Mouse (Mus musculus): ENCODE data around the gene Mfsd4a.
A peak's percentile ranks its signal among the peaks of the same experiment; 100 is the strongest.

The Mfsd4a gene

DNA sequence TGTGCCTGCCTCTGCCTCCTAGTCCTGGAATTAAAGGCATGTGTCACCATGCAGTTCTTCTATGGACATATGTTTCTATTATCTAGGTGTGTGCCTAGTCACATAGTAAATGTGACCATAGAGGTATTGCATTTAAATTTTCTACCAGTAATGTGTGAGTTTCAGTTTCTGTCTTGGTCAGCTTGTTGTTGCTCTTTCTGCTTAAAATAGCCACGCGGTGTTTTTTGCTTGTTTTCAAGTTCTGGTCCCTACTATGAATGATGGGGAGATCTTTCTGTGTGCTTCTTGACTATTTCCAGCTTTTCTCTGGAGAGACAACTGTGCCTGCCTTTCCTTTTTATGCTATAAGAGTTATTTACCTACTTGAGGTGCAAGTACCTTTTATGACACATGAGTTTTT, 56.1 kb downstream of the Mfsd4a start:
- DNase-seq: no peak

DNA sequence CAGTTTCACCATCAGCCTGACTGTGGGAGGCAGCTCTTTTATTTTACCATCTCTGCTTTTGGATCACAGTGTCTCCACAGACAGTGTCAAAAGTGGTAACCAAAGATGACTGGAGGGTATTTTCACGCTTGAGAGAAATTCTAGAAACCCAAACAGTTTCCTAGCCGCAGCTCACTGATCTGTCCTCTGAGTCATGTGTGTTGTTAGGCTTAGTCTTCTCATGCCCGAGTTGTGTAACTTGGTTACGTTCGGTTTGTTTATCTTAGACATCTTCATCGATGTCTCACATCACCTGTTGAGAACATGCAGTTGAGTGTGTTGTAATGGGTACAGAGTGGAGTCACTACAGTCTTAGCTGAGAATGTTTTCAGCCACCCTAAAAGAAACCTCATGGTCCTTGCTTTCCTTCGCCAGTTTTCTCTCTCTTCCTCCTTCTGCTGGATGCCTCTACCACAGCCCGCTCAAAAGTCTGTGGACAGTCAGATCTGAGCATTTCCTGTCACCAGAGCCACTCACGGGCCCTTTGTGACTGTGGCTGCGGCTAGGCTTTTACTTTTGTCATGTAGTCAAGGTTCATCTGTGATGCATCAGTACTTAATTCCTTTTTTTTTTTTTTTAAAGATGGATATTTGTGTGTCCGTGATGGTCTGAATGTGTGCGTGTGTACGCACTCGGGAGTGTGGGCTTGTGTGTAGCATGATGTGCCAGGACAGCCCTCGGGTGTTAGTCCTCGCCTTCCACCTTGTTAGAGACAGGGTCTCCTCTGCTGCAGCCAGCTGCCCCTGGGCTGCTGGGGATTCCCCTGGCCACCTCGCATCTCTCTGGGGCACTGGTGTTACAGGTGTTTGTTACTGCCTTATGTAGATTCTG, 57.0 kb downstream of the Mfsd4a start:
- DNase-seq: no peak

DNA sequence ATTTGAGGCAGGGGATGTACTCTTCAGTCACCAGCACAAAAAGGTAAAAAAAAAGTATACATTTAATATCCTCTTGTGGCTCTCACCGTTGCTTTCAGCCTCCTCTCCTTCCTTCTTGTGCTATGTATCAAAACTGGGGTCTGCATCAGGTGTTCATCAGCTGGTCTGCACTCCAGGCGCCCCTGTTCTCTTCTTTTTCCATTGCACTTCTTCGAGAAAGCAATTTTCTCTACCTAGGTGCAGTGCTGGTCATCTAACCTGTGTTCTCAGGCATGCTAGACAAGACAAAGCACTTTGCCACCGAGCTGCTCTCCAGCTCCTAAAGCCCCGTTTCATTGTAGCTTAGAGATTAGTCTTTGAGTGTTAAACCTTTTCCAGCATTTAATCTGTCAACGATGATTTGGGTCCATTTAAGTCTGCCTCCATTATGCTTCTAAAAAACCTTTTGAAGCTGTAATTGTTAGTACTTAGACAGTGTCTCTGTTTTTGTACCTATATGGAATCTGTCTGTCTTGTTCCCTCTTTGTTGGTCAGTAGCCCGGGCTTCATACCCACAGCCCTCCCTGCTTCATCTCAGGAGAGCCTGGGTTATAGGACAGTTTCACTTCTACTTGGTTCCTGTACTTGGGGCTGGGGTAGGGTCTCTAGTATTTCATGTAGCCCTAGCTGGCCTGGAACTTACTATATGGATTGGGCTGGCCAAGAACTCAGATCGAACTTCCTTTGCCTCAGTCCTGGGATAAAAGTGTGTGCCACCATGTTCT, 58.8 kb downstream of the Mfsd4a start:
- no peak for DNase-seq

DNA sequence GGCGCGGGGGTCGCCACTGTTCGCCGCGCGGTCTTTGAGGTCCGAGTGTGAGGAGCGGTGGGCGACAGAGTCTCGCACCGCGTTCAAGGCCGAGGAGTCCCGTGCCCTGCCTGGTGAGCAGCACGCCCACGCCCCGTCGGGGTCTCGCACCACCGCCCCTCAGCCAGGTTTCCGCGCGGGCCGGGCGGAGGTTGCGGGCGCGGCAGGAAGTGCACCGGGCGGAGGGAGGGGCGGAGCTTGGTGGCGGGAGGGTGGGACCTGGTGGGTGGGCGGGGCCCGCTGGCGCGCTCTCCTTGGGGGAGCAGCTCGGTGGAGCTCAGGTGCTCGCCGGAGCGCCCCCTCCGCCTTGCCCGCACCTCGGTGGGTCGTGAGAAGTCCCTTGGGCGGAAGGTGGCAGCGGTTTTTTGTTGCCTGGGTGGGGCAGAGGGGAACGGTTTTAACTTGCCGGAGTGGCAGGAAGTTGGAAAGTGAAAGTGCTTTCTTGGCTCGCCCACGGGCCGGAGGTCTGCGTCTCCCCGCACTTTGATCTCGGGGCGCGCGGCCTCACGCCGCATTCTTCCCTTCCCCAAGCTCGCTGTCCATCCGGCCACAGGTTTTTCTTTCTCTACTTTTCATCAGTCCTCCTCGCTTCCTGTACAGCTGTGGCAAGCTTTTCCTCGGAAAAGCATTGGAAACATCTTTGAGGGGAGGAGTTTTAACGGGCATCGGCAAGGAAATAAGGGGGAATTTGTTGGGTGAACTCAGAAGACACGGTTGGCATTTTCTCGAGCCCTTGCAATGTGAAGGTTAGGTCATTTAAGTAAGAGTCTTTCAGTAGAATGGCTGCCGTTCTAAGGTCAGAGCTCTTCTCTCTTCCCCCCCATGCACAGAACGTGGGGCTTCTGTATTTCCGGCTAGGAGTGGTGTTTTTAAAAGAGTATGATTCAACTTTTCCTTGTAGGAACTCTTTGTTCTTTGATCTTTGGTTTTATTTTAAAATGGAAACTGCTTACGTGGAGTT, 59.7 kb downstream of the Mfsd4a start:
- DNase-seq: peak; percentile 76 to 85

DNA sequence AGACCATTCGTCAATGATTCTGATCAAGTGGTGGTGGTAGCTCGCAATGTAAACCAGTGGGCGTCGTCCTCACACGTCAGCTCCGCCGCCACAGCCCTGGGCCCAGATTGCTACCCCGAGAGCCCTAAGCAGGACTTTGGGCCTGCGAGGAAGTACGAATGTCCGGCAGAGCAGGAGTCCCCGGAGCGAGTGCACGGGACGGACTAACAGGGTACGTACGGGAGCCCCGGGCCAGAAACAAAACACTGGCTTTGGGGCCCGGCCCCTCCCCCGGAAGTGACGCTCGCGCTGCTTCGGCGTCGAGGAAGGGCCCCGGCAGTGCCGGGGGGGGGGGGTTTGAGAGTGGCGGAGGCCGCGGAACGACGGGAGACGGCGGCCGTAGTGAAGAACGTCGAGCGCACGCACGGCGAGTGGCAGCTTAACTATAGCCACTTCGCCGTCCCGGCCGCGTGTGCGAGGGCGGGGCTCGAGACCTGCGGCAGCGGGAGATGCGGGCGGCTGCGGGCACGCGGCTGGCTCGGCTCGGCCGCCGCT, 60.5 kb downstream of the Mfsd4a start, which contains the start of gene Elk4:
Elk4 (plus strand) TSS at position 326 of the 534 bp plus-strand sequence.
- peak; percentile 90 to 92 for DNase-seq

DNA sequence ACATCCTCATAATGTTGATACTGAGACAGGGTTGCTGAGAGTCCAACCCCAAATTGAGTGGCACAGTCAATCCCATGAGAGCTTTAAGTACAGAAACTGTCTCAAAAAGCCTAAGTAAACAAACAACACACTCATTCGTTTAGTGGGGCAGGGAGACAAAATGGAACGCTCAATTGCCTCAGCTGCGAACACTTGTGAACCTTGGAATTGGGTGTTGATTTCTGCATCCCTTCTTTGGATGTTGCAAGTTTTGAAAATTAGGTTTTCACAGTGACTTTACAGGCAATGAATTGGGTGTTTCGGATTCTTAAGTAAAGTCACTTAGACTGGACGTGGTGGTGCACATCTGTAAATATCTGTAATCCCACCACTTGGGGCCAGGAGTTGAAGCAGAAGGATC, 61.1 kb downstream of the Mfsd4a start:
- DNase-seq: no peak

DNA sequence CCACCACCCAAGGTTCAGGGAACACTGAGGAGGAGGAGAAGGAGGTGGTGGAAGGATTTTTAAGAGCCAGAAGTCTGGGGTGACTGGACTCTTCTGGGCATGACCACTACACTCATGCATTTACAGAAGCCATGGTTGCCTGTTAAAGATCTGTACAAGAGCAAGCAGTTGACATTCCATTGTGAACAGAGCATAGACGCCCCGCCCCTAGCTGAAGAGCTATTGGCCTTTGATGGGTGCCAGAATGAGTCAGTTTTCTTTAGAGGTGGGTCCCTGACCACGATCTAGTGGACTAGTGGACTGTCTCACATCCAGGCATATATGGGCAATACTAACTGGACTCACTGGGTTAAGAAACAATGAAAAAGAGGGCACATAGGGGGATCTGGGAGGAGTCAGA, 61.8 kb downstream of the Mfsd4a start:
- DNase-seq: no peak

DNA sequence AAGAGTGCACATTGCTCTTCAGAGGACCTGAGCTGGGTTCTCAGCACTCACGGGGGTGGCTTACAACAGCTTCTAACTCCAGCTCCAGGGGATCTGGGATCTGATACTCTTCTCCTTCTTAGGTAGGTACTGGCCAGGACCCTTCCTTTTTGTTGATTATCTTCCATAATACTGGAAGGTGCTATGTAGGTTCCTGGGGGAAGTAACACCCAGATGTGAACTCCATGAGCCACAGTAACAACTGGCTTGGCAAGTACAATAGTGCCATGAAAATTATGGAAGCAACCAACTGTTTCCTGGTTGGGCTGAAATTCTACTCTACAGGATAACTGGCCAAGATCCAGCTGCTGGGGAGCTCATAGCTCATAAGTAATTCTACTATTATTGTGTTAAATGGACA, 62.4 kb downstream of the Mfsd4a start:
- no peak for DNase-seq

DNA sequence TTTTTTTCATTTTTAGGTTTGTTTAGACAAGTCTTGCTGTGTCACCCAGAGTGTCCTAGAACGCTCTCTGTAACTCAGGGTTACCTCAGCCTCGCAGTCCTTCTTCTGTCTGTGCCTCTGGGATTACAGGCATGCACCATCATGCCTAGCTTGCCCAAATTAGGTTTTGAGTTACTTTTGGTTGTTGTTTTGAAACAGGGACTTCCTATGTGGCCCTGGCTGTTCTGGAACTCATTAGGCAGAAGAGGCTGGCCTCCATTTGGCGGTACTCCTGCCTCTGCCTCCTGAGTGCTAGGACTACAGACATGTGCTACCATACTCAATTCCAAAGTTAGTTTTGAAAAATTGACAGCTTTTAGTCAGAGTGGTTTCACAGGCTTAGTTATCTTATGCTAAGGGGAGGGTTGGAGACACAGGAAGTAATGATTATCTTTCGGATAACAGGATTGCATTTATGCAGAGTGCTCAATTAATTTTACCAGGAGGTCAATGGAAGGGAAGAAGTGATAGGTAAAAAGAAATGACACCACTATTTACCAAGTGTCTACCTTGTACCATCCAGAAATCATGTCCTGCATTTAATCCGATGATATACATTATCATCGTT, 63.2 kb downstream of the Mfsd4a start:
- DNase-seq: no peak

DNA sequence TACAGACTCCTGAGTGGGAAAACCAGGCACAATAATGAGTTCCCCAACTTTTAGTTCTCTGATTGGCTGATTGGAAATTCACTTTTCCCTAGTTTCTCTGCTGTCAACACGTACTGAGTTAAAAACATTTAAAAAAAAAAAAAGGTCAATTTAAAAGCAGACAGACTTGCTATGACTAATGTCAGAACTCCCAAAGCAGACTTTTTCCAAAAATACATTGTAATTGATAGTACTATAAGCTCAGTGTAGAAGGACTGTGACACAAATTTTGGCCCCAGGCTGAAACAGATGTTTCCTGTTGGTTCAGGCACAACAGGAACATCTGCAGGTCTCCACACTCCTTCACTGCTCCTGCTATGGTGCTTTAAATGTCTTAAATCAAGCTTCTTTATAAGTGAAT, 64.0 kb downstream of the Mfsd4a start:
- DNase-seq: peak in 1 of 2 experiments; percentile 22

DNA sequence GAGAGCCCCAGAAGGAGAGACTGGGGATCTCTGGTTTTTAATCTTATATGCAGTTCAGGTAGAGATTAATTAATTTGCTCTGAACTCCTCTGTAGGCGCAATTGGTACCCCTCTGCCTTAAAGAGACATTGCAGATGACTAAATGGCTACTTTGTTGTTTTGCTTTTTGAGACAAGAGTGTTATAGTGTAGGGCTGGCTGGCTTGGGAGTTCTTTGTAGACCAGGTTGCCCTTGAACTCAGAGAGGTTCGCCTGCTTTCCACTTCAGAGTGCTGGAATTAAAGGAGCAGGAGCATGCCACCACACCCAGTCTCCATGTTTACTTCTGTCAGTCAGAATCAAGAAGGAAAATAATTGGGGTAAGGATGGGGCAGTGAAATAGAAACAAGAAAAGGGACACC, 64.8 kb downstream of the Mfsd4a start:
- DNase-seq: no peak

DNA sequence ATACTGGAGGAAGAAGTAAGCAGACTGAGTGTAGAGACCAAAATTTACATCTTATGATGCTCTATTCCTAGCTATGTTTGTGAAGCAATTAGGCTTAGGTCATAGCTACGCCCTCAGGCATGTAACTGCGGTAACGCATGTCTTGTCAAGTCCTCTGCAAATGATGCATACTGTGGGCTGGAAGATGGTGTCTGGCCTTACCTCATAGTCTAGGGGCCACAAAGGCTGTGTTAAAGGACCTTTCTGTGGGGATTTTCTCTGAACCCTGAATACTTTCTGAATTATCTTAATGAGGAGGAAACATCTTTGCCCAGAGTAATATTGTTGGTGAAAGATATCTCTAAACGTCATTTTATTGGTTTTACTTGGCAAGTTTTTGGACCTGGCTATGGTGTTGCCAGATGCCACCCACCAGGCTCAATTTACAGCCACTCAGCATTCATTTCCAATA, 66.0 kb downstream of the Mfsd4a start:
- DNase-seq: no peak

DNA sequence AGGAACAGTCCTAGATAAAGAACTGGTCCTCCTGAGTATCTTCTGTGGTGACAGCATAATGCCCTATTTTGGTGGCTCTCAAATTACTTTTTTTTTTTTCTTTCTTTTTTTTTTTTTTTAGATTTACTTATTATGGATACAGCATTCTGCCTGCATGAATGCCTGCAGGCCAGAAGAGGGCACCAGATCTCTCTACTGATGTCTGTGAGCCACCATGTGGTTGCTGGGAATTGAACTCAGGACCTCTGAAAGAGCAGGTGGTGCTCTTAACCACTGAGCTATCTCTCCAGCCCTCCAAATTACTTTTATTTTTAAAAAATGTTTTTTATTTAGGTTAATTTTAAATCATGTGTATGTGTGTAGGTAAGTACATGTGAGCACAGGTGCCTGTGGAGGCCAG, 67.4 kb downstream of the Mfsd4a start:
- no peak for DNase-seq

DNA sequence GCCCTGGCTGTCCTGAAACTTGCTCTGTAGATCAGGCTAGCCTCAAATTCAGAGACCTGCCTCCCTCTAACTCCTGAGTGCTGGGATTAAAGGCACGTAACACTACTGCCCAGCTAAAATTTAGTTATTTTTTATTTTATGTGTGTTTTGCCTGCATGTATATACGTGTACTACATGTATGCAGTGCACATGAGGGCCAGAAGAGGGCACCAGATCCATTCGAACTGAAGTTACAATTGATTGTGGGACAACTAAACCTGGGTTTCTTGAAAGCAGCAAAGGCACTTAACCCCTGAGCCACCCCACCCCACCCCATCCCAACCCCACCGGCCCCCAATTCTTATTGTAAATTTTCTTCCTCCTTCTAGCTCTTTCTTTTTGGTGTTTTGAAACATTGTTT, 72.8 kb downstream of the Mfsd4a start:
- DNase-seq: peak; percentile 54 to 79

DNA sequence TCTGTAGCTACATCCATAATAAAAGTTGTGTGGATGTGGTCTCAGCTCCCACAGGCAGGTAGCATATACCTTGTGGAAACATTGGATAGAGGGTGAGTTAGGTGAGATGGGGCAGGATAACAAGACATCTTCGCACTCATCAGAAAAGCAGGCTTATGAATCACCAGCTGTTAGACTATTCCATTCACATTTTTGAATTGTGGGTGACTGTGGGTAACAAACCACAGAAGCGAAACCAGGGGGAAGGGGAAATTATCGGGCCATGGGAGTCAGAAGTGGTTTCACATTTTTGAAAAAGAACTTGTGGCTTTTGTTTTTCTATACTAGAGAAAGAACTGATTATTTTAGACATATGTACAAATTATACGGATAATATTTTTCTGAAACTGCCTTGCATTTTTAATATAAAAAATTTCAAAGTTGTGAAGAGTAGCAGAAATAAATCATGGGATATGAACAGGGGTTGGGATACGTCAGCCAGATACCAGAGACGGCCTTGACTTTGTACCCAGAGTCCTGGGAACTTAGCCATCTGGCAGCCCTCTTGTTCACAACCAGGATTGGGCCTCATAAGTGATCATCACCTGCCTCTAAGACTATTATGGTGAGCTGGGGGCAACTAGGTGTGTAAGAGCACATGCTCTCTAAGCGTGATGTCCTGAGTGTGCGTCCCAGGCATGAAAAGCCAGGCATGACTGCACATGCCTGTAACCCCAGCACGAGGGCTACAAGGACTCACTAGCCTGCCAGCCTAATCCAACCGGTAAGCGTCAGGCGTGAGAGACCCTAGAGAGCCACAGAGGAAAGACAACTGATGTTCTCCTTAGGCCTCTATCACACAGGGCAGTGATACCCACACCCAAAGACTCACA, 74.5 kb downstream of the Mfsd4a start:
- DNase-seq: peak; percentile 77 to 79

DNA sequence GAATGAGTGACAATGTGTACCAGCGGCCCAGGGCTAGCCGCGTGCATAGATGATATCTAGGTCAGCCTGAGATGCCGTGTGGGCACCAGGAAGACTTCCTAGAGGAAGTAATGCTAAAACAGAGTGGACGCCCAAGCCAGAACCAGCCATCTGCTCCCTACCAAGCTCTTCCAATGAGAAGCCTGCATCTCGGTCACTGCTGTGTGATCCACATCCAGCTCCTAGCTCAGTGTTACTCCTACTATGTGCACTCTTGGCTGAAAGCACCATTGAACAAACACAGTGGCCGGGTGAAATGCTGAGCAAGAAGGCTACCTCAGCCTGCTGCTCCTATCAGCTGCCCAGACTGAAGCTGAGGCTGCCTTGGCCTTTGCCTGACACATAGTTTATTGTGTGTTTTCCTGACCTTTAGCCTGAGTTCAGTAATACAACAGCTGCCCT, 75.3 kb downstream of the Mfsd4a start:
- DNase-seq: no peak

DNA sequence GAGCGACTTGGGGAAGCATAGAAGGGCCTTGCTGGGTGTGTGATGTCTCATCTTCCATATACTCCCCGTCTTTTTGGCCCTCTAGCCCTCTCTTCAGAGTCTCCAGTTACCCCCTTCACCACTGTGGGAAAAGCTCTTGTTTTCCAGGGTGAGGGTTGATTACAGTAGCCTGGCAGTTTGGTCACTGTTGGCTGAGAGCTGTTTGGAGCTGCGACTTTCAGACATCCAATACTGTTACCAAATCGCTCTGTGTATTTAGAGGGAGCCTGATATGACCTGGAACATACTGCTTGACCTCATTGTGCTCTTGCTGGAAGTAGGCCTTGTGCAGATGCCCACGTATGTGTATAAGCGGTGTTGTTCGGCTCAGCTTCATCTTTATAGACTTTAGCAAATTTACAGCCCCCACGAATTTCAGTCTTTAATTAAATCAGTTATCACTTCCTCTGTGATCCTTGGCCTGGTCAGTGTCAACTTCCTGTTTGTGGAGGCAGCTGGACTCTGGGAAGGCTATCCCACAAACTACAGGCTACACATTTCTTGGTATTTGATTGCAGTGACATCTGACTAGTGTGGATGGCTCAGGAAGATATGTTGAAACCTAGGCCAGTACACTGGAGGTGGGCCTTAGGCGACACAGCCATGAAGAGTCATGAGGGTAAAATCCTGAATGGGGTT, 77.6 kb downstream of the Mfsd4a start:
- DNase-seq: no peak

DNA sequence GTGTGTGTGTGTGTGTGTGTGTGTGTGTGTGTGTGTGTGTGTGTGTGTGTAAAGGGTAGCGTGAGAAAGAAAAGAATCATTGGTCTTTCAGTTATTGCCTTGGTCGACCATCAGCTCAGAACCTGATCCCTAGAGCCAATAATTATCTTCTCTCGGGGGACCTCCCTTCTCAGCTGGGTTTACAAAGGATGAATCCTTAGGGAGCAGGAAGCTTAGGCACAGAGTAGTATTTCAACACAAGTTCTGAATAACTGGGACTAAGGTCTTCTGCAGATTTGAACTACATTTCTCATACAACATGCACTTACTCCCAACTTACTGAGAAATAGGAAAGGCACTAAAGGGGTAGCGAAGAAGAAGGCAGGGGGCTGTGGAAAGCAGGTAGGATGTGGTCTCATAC, 78.4 kb downstream of the Mfsd4a start:
- no peak for DNase-seq

DNA sequence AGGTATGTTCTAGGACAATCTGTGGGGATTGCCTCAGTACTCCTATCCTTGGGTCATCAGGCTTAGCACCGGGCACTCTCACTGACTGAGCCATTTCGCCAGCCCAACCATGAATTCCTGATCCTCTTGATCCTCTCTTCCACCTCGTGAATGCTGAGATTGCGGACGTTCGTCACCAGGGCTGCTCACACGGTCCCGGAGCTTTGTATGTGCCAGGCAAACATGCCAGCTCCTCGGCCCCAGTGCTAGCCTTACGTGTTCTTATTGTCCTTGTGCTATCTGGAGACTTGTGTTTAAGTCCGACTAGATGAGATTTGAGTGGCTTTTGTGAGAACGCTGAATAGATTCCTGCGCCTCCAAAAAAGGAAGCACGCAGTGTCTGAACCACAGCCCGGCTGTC, 80.4 kb downstream of the Mfsd4a start:
- DNase-seq: no peak

DNA sequence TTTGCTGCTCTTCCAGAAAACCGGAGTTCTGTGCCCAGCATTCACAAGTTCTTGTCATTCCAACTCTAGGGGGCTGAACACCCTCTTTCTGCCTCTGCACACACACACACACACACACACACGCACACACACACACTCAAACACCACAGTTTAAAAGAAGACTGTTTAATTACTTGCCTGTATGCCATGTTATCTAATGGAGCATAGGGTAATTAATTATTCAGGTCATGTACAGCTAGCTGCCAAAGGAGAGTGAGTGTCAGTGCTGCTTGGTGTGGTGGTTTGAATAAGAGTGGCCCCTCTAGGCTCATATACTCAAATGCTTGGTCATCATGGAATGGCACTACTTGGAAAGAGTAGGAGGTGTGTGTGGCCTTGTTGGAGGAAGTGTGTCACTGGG, 84.1 kb downstream of the Mfsd4a start:
- DNase-seq: no peak
